Mouse (Mus musculus): ENCODE results near the gene Mllt11.
"Not testable (repeated sequence)": the region's sequence is repeated elsewhere in the genome, so short reads cannot be mapped to it uniquely, and the experiment has no call there.

DNA sequence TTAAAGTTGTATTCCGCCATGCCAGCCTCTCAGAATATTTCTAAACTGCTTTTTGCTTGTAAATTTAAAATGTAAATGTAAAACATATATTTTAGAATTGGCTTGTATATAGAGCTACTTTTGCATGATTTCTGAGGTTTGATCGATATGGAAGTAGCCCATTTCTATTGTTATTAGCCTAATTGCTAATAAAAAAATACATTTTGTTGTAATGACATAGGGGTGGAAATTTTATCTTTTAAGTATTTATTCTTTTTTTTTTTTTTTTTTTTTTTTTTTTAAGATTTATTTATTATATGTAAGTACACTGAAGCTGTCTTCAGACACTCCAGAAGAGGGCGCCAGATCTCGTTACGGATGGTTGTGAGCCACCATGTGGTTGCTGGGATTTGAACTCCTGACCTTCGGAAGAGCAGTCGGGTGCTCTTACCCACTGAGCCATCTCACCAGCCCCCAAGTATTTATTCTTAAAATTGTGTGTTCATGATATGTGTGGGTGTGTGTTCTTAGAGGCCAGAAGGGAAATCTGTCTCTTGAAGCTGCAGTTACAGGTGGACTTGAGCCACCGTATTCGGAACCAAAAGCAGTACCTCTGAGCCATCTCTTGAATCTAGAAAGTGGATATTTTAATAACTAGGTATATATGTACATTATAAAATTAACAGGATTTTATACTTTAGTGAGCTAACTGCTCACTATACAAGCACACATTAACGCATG, 18.9 kb downstream of the Mllt11 start:
- not testable (repeated sequence) for TF ChIP-seq CTCF (IDR thresholded peaks at IDR 0.05; ENCODE audit: borderline replicate concordance, control insufficient read depth, extremely low read depth, insufficient read depth, low read length, poor library complexity); POLR2A (IDR thresholded peaks at IDR 0.05; ENCODE audit: control insufficient read depth, extremely low read depth, insufficient read depth, low read length, poor library complexity)

Measured in thymus, adult 2 months (tissue).